Mouse (Mus musculus): ENCODE results near the gene Hoxc8.

Gene Hoxc8

GRCm38 (mm10) chr15:103037579-103037978 is 47.2 kb downstream of the Hoxc8 start:
- DNase-seq, result no peak

DNA sequence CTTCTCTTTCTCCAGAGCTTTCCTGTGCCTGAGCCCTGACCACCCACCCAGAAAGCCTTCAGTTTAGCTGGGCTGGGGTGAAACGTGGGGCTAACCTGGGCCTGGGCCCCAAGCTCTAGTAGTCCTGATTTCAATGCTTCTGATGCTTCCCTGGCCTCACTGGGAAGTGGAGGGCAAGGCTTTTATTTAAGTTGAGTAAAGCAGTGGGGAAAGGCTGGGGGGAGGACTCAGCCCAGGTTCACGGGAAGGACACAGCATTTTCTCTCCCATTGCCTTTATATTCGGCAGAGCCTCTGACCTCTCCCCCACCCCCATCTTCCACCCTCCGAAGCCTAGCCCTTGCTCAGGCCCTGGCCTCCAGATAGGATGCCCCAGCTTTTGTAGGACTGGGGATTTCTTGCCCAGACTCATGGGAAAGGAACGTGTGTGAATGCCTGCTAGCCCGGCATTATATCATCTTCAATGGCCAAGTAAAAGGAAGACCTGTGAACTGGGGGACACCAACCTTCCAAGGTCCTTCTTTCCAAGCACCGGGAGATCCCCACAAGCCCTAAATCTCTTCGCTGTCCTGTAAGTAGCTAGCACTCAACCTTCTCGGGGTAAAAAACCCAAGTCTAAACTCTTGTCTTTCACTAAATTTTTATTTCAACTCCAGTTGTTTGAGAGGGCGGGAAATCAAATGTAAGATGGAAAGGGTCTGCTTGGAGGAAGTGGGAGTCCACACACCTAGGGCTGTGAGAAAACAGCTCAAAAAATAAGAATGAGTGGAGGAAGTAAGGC is 48.5 kb downstream of the Hoxc8 start:
- no peak for DNase-seq

DNA sequence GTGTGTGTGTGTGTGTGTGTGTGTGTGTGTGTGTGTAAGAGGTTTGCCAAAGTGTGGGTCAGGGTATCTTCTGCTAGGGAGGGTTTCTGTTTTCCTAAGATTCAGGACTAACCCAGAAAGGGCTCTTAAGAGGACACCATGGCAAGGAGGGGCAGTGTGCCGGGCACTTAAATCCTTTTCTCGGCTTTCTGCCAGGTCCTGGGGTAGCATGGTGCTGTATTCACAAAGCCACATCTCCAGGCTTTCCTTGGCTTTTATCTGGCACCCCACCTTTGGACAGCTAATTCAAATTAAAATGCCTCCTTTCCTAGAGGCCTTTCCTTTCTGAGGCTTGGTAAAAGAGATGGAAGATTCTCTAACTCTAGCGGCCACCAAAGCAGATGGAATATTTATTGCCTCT is 49.2 kb downstream of the Hoxc8 start:
- no peak for DNase-seq

- no peak for DNase-seq
These were observed 50.2 kb downstream of the Hoxc8 start for GRCm38 (mm10) chr15:103040601-103041000.

DNA sequence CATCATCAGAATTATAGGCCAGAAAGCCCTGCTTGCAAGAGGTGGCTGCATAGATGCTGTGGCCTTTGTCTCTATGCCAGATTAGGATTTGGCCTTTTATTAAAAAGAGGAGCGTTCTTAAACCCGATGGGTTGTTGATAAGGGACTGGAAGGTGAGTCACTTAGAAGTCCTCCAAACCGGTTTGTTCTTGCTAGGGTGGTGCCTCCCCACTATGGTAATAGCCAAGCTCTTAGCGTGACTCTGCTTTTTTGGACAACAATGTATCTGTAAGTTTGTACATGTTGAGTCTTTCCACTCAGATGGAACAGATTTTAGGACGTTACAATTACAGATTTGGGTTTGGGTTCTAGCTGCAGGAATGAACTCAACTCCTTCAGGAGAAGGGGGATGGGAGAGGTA is 51.2 kb downstream of the Hoxc8 start:
- no peak for DNase-seq

- DNase-seq, result no peak
These were observed 51.8 kb downstream of the Hoxc8 start for GRCm38 (mm10) chr15:103042209-103042608.
